Mouse (Mus musculus): ENCODE data around the gene Wdr82. TPM values are rescaled to one million over a fixed set of nuclear protein-coding genes. Genes with fewer than 3 reads are reported as not detected.

The Wdr82 gene
- total and polyA plus RNA-seq, 2 experiments from 2014 or later: 32.6 to 240 TPM

GRCm38 (mm10) chr9:106171346-106172158 lies 824 bp downstream of the Wdr82 start:
- H3K36me3 ChIP-seq (ENCODE audit: insufficient read depth, low read length): no peaks in the 10 kb centered on the region
- H3K4me2 ChIP-seq (ENCODE audit: low read depth, low read length): peak overlapping the region; percentile 88
- under 1% methylated on average over 30 of the region's 30 CpGs for WGBS
- no peaks in the 10 kb centered on the region for H3K9me3 ChIP-seq (ENCODE audit: low read length)
- peaks cover 19% of the 10 kb centered on the region for H3K4me1 ChIP-seq (ENCODE audit: insufficient read depth, low read length)
- no peaks in the 10 kb centered on the region for H3K27me3 ChIP-seq (ENCODE audit: insufficient read depth, low read length)
- TF ChIP-seq CTCF (IDR thresholded peaks at IDR 0.05; ENCODE audit: low read depth): no peak
- ATAC-seq: peak; percentile 71
- H3K9ac ChIP-seq (replicated peaks; ENCODE audit: low read length): peak overlapping the region; percentile 83
- H3K27ac ChIP-seq: peak overlapping the region; percentile 97
- peak; percentile 74 for DNase-seq (ENCODE audit: low spot score)
- H3K4me3 ChIP-seq (ENCODE audit: low read length): peak overlapping the region; percentile 83

GRCm38 (mm10) chr9:106172527-106172926 lies 1.8 kb downstream of the Wdr82 start:
- DNase-seq (ENCODE audit: low spot score) (no peak), ATAC-seq (no peak)
- H3K4me1 ChIP-seq (ENCODE audit: insufficient read depth, low read length): peaks cover 19% of the 10 kb centered on the region
- H3K36me3 ChIP-seq (ENCODE audit: insufficient read depth, low read length): peaks cover 6% of the 10 kb centered on the region; the same call in 1 of the 2 replicates
- peak overlapping the region; percentile 88 for H3K4me2 ChIP-seq (ENCODE audit: low read depth, low read length)
- no peak for TF ChIP-seq CTCF (IDR thresholded peaks at IDR 0.05; ENCODE audit: low read depth)
- H3K9me3 ChIP-seq (ENCODE audit: low read length): no peaks in the 10 kb centered on the region
- H3K27ac ChIP-seq: no peak overlapping the region
- H3K4me3 ChIP-seq (ENCODE audit: low read length): peak overlapping the region; percentile 83
- WGBS: 13% methylated on average over 3 of the region's 3 CpGs
- H3K9ac ChIP-seq (replicated peaks; ENCODE audit: low read length): no peak overlapping the region
- no peaks in the 10 kb centered on the region for H3K27me3 ChIP-seq (ENCODE audit: insufficient read depth, low read length)

- Histone ChIP-seq H3K27ac (no peak overlapping the region), H3K9me3 (ENCODE audit: low read length) (no peaks in the 10 kb centered on the region), H3K4me2 (ENCODE audit: low read depth, low read length) (peak overlapping the region; percentile 88), H3K4me3 (ENCODE audit: low read length) (peak overlapping the region; percentile 83), H3K9ac (replicated peaks; ENCODE audit: low read length) (no peak overlapping the region; the same call in 1 of the 2 replicates), H3K27me3 (ENCODE audit: insufficient read depth, low read length) (no peaks in the 10 kb centered on the region), H3K36me3 (ENCODE audit: insufficient read depth, low read length) (peaks cover 14% of the 10 kb centered on the region; the same call in 1 of the 2 replicates), H3K4me1 (ENCODE audit: insufficient read depth, low read length) (peaks cover 19% of the 10 kb centered on the region)
- DNase-seq (ENCODE audit: low spot score): no peak
- no peak for ATAC-seq
- TF ChIP-seq CTCF (IDR thresholded peaks at IDR 0.05; ENCODE audit: low read depth): no peak
- 49% methylated on average over 2 of the region's 2 CpGs for WGBS
Measured at GRCm38 (mm10) chr9:106173363-106173762, 2.6 kb downstream of the Wdr82 start.

- no peak for TF ChIP-seq CTCF (IDR thresholded peaks at IDR 0.05; ENCODE audit: low read depth)
- WGBS: 77% methylated on average over 3 of the region's 3 CpGs
- no peak overlapping the region for H3K4me3 ChIP-seq (ENCODE audit: low read length)
- H3K27me3 ChIP-seq (ENCODE audit: insufficient read depth, low read length): no peaks in the 10 kb centered on the region
- H3K9ac ChIP-seq (replicated peaks; ENCODE audit: low read length): no peak overlapping the region
- 0 out of 2 replicates have a peak overlapping the region, but pooled peaks have one; percentile 33 for H3K4me2 ChIP-seq (ENCODE audit: low read depth, low read length)
- no peak overlapping the region for H3K27ac ChIP-seq
- no peak for ATAC-seq
- H3K4me1 ChIP-seq (ENCODE audit: insufficient read depth, low read length): peaks cover 19% of the 10 kb centered on the region
- H3K9me3 ChIP-seq (ENCODE audit: low read length): no peaks in the 10 kb centered on the region
- DNase-seq (ENCODE audit: low spot score): no peak
- peaks cover 27% of the 10 kb centered on the region for H3K36me3 ChIP-seq (ENCODE audit: insufficient read depth, low read length)
Measured at GRCm38 (mm10) chr9:106175552-106176200, 4.9 kb downstream of the Wdr82 start.

- ATAC-seq (no peak), DNase-seq (ENCODE audit: low spot score) (no peak)
- no peak for TF ChIP-seq CTCF (IDR thresholded peaks at IDR 0.05; ENCODE audit: low read depth)
- Histone ChIP-seq H3K27ac (no peak overlapping the region), H3K27me3 (ENCODE audit: insufficient read depth, low read length) (no peaks in the 10 kb centered on the region), H3K4me1 (ENCODE audit: insufficient read depth, low read length) (peaks cover 19% of the 10 kb centered on the region), H3K4me2 (ENCODE audit: low read depth, low read length) (no peak overlapping the region), H3K36me3 (ENCODE audit: insufficient read depth, low read length) (peaks cover 30% of the 10 kb centered on the region), H3K9ac (replicated peaks; ENCODE audit: low read length) (no peak overlapping the region), H3K9me3 (ENCODE audit: low read length) (no peaks in the 10 kb centered on the region), H3K4me3 (ENCODE audit: low read length) (no peak overlapping the region)
- 85% methylated on average over 5 of the region's 5 CpGs for WGBS
Measured at GRCm38 (mm10) chr9:106176769-106177168, 6.0 kb downstream of the Wdr82 start.

- no peak overlapping the region for H3K4me3 ChIP-seq (ENCODE audit: low read length)
- ATAC-seq (no peak), DNase-seq (ENCODE audit: low spot score) (no peak)
- no peak overlapping the region for H3K27ac ChIP-seq
- H3K9ac ChIP-seq (replicated peaks; ENCODE audit: low read length): no peak overlapping the region
- 87% methylated on average over 6 of the region's 6 CpGs for WGBS
- no peaks in the 10 kb centered on the region for H3K9me3 ChIP-seq (ENCODE audit: low read length)
- no peak for TF ChIP-seq CTCF (IDR thresholded peaks at IDR 0.05; ENCODE audit: low read depth)
- H3K4me1 ChIP-seq (ENCODE audit: insufficient read depth, low read length): peaks cover 19% of the 10 kb centered on the region
- no peak overlapping the region for H3K4me2 ChIP-seq (ENCODE audit: low read depth, low read length)
- peaks cover 40% of the 10 kb centered on the region for H3K36me3 ChIP-seq (ENCODE audit: insufficient read depth, low read length)
- no peaks in the 10 kb centered on the region for H3K27me3 ChIP-seq (ENCODE audit: insufficient read depth, low read length)
Measured at GRCm38 (mm10) chr9:106177799-106178198, 7.1 kb downstream of the Wdr82 start.

All from hindbrain, postnatal 0 days (tissue).